Mouse (Mus musculus): ENCODE measurements around the gene Ctdsp2.
A peak's percentile ranks its signal among the peaks of the same experiment; 100 is the strongest.

The Ctdsp2 gene

GRCm38 (mm10) chr10:126978277-126978994 is at the start of gene Ctdsp2:
Gene Ctdsp2 (plus strand): TSS chr10:126978717.
- DNase-seq (ENCODE audit: low spot score) = peak; percentile 77

DNA sequence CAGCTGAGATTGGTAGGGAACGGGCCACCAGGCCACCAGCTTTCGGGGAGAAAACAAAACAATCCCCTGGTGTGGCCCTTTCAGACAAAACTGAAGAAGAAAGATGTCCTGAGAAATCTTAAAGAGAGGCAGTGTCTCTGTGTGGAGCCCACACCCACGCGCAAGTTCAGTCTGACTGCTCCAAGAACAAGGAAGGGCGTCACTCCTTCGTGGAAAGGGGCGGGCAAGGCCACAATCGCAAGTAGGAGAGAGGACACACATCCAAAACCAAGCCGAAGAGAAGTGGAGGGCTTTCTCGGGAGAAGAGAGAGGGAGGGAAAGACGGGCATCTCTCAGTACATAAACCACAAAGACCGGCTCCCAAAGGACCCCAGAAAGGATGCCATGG is 49.7 kb upstream of the Ctdsp2 start:
- DNase-seq (ENCODE audit: low spot score) = no peak

DNA sequence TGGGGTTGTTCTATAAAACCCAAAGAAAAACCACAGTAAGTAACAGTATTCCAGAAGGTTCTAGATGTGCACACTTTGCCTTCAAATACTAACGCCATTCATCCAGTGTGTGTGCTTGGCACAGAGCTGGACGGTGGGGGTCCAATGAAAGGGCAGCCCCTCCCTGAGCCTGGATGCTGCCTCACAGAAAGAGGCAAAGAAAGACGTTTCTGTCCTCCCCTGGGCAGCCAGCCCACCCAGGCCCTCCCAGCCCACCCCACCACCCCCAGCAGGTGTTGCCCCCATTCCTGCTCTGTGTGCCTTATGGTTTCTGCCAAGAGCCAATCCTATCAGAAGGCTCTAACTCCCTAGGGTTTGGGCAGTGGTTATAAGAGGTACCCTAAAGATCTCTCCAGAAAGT is 49.0 kb upstream of the Ctdsp2 start:
- no peak for DNase-seq (ENCODE audit: low spot score)

DNA sequence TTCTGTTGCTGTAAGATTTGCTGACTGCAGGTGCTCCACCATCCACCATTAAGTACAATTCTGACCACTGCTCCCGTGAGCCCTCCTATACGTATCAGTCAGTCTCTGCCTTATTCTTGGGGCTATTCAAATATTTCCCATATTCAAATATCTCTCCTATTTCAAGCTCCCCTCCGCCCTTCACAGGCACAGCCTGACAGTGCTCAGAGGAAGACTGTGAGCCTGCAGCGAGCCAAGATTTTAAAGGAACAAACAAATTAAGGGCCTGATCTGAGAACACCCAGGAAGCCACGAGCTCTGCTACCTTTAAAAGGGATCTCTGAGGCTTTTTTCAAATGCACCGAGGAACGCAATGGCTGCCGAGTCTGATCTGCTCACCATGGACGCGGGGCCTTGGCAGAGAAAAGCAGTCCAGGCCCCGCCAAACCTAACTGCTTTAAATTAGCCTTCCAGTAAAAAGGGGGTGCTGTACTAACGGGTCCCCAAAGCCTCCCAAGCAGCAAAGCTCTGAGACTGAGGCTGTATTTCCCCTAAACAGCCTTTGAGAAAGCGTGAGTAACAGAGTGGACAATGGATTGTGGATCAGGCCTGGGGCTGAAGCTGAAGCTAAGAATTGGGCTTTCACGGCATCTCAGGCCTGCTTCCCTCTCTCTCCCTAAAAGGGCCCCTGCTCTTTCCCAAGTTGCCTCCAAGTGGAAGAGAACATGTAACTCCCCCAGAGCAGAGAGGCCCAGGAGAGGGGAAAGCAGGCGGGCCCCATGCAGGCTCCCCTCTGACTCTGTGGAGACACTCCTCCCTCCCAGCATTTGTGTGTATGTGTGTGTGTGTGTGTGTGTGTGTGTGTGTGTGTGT is 48.0 kb upstream of the Ctdsp2 start:
- no peak for DNase-seq (ENCODE audit: low spot score)

DNA sequence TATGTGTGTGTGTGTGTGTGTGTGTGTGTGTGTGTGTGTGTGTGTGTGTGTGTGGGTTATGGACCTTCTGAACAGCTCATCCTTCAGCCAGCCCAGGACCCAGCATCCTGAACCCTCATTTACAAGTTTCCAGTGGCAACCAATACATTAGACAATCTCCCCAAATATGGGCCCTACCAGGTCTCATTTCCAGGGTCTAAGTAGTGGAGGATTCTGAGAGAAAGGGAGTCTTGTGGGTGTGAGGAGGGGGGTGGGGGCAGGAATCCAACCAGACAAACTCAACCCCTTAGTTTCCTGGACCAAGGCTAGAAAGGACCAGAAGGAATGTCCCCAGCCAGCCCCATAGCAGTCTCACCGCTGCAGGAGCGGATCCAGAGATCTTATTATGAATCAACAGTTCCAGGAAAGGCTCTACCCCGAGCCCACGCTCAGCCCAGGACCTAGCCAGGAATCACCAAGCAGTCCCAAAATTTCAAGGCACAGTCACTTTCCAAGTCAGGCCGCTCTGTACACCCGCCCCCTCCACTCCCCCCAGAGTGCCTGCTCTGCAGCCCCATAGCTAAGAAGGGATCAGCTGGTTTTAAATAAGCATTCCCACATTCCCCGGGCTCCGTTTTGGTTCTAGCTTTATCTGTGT is 47.3 kb upstream of the Ctdsp2 start:
- no peak for DNase-seq (ENCODE audit: low spot score)

GRCm38 (mm10) chr10:126931760-126932139 is 46.8 kb upstream of the Ctdsp2 start:
- no peak for DNase-seq (ENCODE audit: low spot score)

DNA sequence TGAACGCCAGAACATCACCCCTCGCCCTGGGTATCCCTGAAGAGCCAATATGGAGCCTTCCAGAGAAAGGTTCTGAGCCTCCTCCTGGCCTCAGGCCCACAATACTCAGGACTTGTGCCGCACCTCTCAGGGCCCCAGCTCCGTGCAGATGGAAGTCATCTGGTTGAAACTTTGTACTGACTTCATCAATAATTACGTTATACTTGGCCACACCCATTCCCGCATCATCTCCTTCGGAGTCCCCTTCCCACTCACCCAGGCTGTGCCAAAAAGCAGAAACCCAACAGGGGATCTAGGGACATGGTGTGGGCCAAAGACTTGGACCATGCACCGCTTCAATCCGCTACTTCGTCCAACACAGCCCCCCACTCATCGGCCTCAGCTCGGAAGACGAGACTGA is 44.0 kb upstream of the Ctdsp2 start:
- no peak for DNase-seq (ENCODE audit: low spot score)

DNA sequence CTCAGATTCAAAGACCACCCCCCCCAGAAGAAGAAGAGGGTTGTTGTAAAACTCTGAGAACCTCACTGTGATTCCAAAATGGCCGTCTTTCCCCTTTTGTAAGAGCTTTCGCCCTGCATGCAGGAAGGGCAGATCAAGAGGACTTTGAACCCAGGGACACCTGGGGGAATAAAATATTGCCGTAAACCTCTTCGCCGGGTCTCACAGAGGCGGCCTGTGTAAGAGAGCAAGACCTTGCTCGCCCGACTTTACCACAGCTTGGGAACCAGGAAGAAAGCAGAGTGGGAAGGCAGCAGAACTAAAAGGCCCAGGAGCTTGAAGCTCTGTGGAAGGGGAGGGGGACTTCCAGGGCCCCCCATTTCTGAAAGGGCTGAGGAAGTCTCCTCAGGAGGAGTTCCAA is 43.4 kb upstream of the Ctdsp2 start:
- no peak for DNase-seq (ENCODE audit: low spot score)

GRCm38 (mm10) chr10:126935556-126936381 is 42.7 kb upstream of the Ctdsp2 start:
- no peak for DNase-seq (ENCODE audit: low spot score)

DNA sequence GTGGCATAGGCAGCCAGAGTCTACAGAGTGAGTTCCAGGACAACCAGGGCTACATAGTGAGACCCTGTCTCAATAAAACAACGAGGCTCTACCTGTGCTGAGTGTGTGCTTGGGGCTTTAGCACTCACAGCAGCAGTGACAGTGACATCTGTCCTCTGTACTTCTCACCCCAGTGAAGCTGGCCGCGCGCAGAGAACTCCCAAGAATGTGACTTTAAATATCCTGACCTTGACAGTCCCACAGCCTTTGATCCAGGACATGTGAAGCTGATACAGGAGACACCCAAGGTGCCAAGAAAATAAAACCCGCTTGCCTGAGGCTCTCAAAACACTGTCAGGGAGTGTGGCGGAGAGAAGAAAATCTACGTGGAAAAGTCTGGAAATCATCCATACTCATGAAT is 37.6 kb upstream of the Ctdsp2 start:
- DNase-seq (ENCODE audit: low spot score) = no peak

DNA sequence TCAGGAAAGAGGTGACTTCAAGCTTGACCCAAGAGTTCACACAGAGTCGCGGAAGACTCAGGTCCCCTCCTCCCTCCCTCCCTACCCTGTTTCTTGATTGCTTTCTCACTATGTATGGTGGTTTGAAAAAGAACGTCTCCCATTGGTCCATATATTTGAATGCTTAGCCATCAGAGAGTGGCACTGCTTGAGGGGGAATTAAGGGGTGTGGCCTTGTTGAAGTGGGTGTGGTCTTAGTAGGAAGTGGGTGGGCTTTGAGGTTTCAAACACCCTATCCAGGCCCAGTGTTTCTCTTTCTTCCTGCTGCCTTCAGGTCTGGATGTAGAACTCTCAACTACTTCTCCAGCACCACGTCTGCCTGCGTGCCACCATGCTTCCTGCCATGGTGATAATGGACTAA is 33.0 kb upstream of the Ctdsp2 start:
- no peak for DNase-seq (ENCODE audit: low spot score)

GRCm38 (mm10) chr10:126949824-126950223 is 28.7 kb upstream of the Ctdsp2 start:
- DNase-seq (ENCODE audit: low spot score) = no peak

DNA sequence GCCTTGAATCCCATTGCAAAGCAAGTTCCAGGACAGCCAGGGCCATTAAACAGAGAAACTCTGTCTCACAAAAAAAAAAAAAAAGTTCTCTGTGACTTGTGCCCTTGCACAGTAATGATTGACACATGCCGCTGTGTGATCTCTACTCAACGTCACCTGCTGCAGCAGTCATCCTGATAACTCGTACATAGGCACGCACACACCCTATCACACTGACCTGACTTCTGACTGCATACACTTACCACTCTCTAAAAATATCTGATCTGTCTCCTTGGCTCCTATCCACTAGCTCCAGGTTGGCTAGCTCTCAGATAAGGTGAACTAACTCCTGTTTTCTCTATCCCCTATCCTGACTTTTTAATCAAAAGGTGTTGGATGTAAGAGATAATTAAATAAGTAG is 27.9 kb upstream of the Ctdsp2 start:
- no peak for DNase-seq (ENCODE audit: low spot score)

GRCm38 (mm10) chr10:126952375-126952774 is 26.1 kb upstream of the Ctdsp2 start:
- DNase-seq (ENCODE audit: low spot score) = no peak

- DNase-seq (ENCODE audit: low spot score) = no peak
These were observed 25.5 kb upstream of the Ctdsp2 start for GRCm38 (mm10) chr10:126953029-126953471.

DNA sequence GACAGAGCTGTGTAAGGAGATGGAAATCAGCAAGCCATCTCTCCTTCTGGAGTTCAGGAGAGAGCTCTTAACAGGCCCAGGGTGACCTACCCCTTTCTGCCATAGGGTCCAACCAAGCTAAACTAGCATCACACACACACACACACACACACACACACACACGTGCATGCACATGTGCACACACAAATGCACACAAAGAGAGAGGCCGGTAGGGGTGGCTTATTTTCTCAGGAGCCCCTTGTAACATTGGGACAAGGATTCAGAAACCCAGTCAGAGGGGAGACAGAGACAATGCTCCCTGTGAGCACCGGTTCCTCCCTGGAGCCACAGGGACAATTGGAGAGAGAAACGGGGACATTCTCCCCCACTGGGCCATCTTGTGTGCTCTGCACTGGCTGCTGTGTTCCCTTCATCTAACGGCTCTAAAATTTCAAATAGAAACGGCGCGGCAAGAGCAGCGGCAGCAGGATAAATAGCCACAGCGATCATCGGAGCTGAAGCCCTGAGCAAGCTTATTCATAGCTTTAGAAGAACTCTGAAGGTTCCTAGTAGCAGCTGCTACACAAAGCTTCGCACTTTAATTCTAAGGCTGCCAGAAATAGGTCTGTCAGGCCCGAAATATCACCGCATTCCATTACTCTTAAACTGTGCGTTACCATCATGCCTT is 21.7 kb upstream of the Ctdsp2 start:
- DNase-seq (ENCODE audit: low spot score) = no peak

DNA sequence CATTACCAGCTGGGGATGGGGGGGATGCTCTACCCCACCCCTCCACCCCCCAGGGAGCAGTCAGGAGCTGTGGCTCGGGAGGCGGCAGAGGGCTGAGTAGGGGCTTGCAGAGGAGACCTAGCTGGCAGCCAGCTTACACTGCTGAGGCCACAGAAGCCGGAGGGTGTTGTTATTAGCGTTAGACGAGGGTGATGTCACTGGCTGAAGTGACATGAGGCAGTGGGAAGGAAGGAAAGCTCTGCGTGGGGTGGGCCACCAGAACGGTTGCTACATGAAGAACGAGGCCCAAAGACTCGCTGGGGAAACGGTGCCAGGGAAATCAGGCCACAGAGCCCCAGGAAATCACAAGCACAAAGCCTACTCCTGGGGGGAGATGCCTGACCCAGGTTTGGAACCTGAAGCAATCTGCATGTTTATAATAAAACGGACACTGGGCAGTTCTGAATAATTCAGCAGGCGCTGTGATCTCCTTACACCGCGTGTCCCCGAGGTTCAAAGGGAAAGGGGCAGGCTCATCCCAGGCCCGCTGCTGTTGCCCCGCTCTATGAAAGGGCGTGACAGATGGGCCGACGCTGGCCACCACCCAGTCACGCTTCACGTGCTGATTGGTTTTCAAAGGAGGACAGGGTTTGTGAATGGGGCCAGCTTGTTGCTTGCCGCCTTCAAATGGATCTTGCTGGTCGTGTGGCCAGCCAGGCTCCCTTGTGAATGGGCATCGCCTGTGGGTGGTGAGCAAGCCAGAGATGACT is 21.0 kb upstream of the Ctdsp2 start:
- no peak for DNase-seq (ENCODE audit: low spot score)

- DNase-seq (ENCODE audit: low spot score) = no peak
These were observed 18.0 kb upstream of the Ctdsp2 start for GRCm38 (mm10) chr10:126960496-126960895.

GRCm38 (mm10) chr10:126961757-126962156 is 16.8 kb upstream of the Ctdsp2 start:
- no peak for DNase-seq (ENCODE audit: low spot score)

- DNase-seq (ENCODE audit: low spot score) = no peak
These were observed 16.1 kb upstream of the Ctdsp2 start for GRCm38 (mm10) chr10:126962271-126962965.

Measured in T-cell, adult 2 months (primary cell).